8 mouse cellular contexts compared by ENCODE assay signal in the genomic region with DNA sequence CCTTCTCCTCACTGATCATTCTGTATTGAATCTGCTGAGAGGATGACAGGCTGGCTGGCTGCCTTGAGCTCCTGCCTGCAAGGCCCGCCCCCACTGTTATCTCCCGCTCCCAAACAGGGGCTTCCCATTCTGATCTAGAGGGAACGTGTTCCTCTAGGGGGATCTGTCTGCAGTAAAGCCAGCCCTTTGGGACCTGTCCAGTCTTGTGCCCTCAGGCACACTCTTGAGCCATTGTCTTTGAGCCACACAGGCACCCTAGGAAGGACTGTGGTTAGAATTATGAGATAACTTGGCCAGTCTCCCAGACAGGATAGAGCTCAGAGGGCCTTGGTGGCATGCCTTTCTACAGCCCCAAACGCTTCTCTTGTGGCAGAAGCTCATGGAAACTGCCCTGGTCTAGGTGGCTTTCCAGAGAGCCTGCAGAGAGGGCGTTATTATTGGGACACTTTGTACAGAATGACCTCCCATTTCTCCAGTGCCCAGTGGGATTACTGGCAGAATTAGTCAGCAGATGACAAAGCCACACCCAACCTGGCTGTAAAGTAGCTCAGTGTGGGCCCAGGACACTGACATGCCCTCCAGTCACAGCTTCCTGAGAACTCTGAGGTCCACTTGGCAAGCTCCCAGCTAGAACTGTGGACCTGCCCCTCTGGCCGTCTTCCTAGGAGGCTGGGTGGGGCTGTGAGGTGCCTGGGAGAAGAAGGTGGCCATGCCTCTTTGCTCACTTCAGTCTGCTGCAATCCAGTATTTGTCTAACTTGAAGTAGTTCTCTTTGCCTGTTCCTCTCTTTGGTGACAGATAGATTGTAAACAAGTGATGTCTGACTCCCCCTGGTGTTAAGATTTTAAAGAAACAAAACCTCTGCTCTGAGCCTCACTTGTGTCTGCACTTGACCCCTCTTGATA. TPM values are rescaled to one million over a fixed set of nuclear protein-coding genes. Genes with fewer than 3 reads are reported as not detected.
A peak's percentile ranks its signal among the peaks of the same experiment; 100 is the strongest.
DNase-seq lines count a peak whose midpoint lies in the region; ATAC-seq and TF ChIP-seq lines count a peak whose summit lies in the region.

No protein-coding gene starts in this region.

- WGBS in forebrain, embryonic 13.5 days: 69% methylated on average over 6 of the region's 6 CpGs
- 80% methylated on average over 6 of the region's 6 CpGs for WGBS in forebrain, embryonic 10.5 days
- 27% methylated on average over 6 of the region's 6 CpGs for whole genome bisulfite sequencing in lung, embryonic 16.5 days
- 59% methylated on average over 6 of the region's 6 CpGs for WGBS in spleen, adult 2 months

- TF ChIP-seq CTCF in spleen, adult 2 months (IDR thresholded peaks at IDR 0.05; ENCODE audit: extremely low read depth, insufficient read depth, insufficient read length, insufficient replicate concordance): no peak

- no peak overlapping the region for H3K4me3 ChIP-seq in forebrain, embryonic 13.5 days
- no peak overlapping the region for H3K4me3 ChIP-seq in forebrain, embryonic 10.5 days
- H3K4me3 ChIP-seq in lung, embryonic 16.5 days (ENCODE audit: low read length): no peak overlapping the region
- no peak overlapping the region for H3K4me3 ChIP-seq in spleen, adult 2 months (ENCODE audit: extremely low read depth, insufficient read depth, insufficient read length)

- no peak overlapping the region for H3K9ac ChIP-seq in forebrain, embryonic 13.5 days
- no peak overlapping the region for H3K9ac ChIP-seq in lung, embryonic 16.5 days (ENCODE audit: low read length)

- no peak for DNase-seq in forebrain, embryonic 10.5 days (ENCODE audit: extremely low spot score, low spot score)
- DNase-seq in MEL-GATA-1-ER (ENCODE audit: extremely low read depth, low read depth): peak; percentile 61
- DNase-seq in cerebellum, adult 8-10 months: peak; percentile 62
- peak; percentile 99 for DNase-seq in heart, adult 11 months
- peak; percentile 81 for DNase-seq in kidney, adult 18-20 months
- DNase-seq in spleen, adult 2 months (ENCODE audit: low read depth in 1 of 2, low spot score in 2 of 2): peak in 1 of 2 experiments; percentile 15

- peak overlapping the region; percentile 35; the same call in 1 of the 2 replicates for H3K27ac ChIP-seq in forebrain, embryonic 13.5 days
- no peak overlapping the region for H3K27ac ChIP-seq in forebrain, embryonic 10.5 days
- peak overlapping the region; percentile 78 for H3K27ac ChIP-seq in lung, embryonic 16.5 days (ENCODE audit: low read length)
- 0 out of 2 replicates have a peak overlapping the region, but pooled peaks have one; percentile 10 for H3K27ac ChIP-seq in spleen, adult 2 months (ENCODE audit: insufficient read depth, low read length)

- TF ChIP-seq POLR2A in spleen, adult 2 months (IDR thresholded peaks at IDR 0.05; ENCODE audit: low read depth, low read length): no peak

- H3K9me3 ChIP-seq in forebrain, embryonic 13.5 days (replicated peaks): no peaks in the 10 kb centered on the region
- no peaks in the 10 kb centered on the region for H3K9me3 ChIP-seq in forebrain, embryonic 10.5 days
- no peaks in the 10 kb centered on the region for H3K9me3 ChIP-seq in lung, embryonic 16.5 days (ENCODE audit: control insufficient read depth, low read length)

- H3K27me3 ChIP-seq in forebrain, embryonic 13.5 days: no peaks in the 10 kb centered on the region
- H3K27me3 ChIP-seq in forebrain, embryonic 10.5 days (ENCODE audit: poor library complexity, severe bottlenecking): no peaks in the 10 kb centered on the region
- no peaks in the 10 kb centered on the region for H3K27me3 ChIP-seq in lung, embryonic 16.5 days (ENCODE audit: control insufficient read depth, insufficient read depth, low read depth, low read length)
- H3K27me3 ChIP-seq in spleen, adult 2 months (ENCODE audit: control insufficient read depth, insufficient read depth, low read length): no peaks in the 10 kb centered on the region

- no peak overlapping the region for H3K4me2 ChIP-seq in forebrain, embryonic 13.5 days
- H3K4me2 ChIP-seq in lung, embryonic 16.5 days (ENCODE audit: low read depth, low read length): no peak overlapping the region

- peak; percentile 41; the same call in 1 of the 2 replicates for ATAC-seq in forebrain, embryonic 13.5 days
- peak; percentile 77 for ATAC-seq in lung, embryonic 16.5 days (ENCODE audit: low read depth)

- H3K4me1 ChIP-seq in forebrain, embryonic 13.5 days: peaks cover 8% of the 10 kb centered on the region
- peaks cover 3% of the 10 kb centered on the region; the same call in 1 of the 2 replicates for H3K4me1 ChIP-seq in forebrain, embryonic 10.5 days
- H3K4me1 ChIP-seq in lung, embryonic 16.5 days (replicated peaks; ENCODE audit: control insufficient read depth, insufficient read depth, low read length): peaks cover 16% of the 10 kb centered on the region
- H3K4me1 ChIP-seq in spleen, adult 2 months (ENCODE audit: control insufficient read depth, insufficient read depth, insufficient read length): no peaks in the 10 kb centered on the region

- H3K36me3 ChIP-seq in forebrain, embryonic 13.5 days (ENCODE audit: poor library complexity, severe bottlenecking): peaks cover 52% of the 10 kb centered on the region
- peaks cover 79% of the 10 kb centered on the region for H3K36me3 ChIP-seq in forebrain, embryonic 10.5 days (replicated peaks)
- 0 out of 2 replicates have a peak, but pooled peaks cover 6% of the 10 kb centered on the region for H3K36me3 ChIP-seq in lung, embryonic 16.5 days (ENCODE audit: control insufficient read depth, insufficient read depth, low read length)
- no peaks in the 10 kb centered on the region for H3K36me3 ChIP-seq in spleen, adult 2 months (ENCODE audit: control insufficient read depth, insufficient read depth, low read length)

RNA-seq across cellular contexts. Expression of a gene that starts 57.9 kb away (rescaled TPM):
- 117 and 126 TPM in 2 replicates for polyA plus RNA-seq in forebrain, embryonic 13.5 days (2015; fragmentation: Nextera tagmentation; extraction: Ambion mirVana)
- polyA plus RNA-seq in forebrain, embryonic 10.5 days (2016; fragmentation: Nextera tagmentation; extraction: Ambion mirVana): 139 and 149 TPM in 2 replicates
- 112 and 115 TPM in 2 replicates for polyA plus RNA-seq in lung, embryonic 16.5 days (2015; fragmentation: Nextera tagmentation; extraction: Ambion mirVana)
- 25.4 and 26.2 TPM in 2 replicates for polyA plus RNA-seq in spleen, adult 2 months (2012; rRNA removed)

RNA-seq across cellular contexts. Expression of a gene that starts 58.8 kb away (rescaled TPM):
- polyA plus RNA-seq in forebrain, embryonic 13.5 days (2015; fragmentation: Nextera tagmentation; extraction: Ambion mirVana): 40.1 and 43.2 TPM in 2 replicates
- 38.7 and 44.2 TPM in 2 replicates for polyA plus RNA-seq in forebrain, embryonic 10.5 days (2016; fragmentation: Nextera tagmentation; extraction: Ambion mirVana)
- 50.2 and 57.8 TPM in 2 replicates for polyA plus RNA-seq in lung, embryonic 16.5 days (2015; fragmentation: Nextera tagmentation; extraction: Ambion mirVana)
- polyA plus RNA-seq in spleen, adult 2 months (2012; rRNA removed): 7.1 and 7.4 TPM in 2 replicates
